Mouse (Mus musculus) ES-E14 (cell line): Measurements from ENCODE around the gene Gm45337.
"Not testable (repeated sequence)": the region's sequence is repeated elsewhere in the genome, so short reads cannot be mapped to it uniquely, and the experiment has no call there.

ENCODE experiments used
- CHD2 ChIP-seq: IDR thresholded peaks from 2 replicates; pipeline ENCODE4 v1.6.1; 2014; ENCODE audit warnings: mild to moderate bottlenecking, low read depth, low read length, inconsistent platforms
- HCFC1 ChIP-seq: IDR thresholded peaks from 2 replicates; pipeline ENCODE4 v1.6.1; 2012; ENCODE audit warnings: low read length, inconsistent platforms, borderline replicate concordance; ENCODE audit not compliant: insufficient read depth
- MAFK ChIP-seq: IDR thresholded peaks from 2 replicates; pipeline ENCODE4 v1.6.1; 2014; ENCODE audit warnings: mild to moderate bottlenecking, low read depth, low read length, inconsistent platforms; ENCODE audit not compliant: insufficient read depth
- ZC3H11A ChIP-seq: IDR thresholded peaks from 2 replicates; pipeline ENCODE4 v1.6.1; 2012; ENCODE audit warnings: low read depth, mild to moderate bottlenecking, inconsistent platforms, low read length, borderline replicate concordance

GRCm38 (mm10) chr7:142143506-142144010, 849 bp downstream of the Gm45337 start:
- not testable (repeated sequence) for TF ChIP-seq HCFC1, CHD2, MAFK, ZC3H11A
